Mouse (Mus musculus) cerebellum, adult (tissue): ENCODE measurements at regions not wholly inside any gene's neighbourhood (a gene's known extent, or its start where the extent isn't known, plus 50 kb on each side); places are given as distances from the start of the nearest gene placed in this dataset.

ENCODE experiments used
- ATAC-seq: cut with Nextera tagmentation; 2 replicates; pipeline ENCODE4 v1.9.2; 2017; ENCODE audit warnings: mild to moderate bottlenecking, moderate library complexity, mixed read lengths; ENCODE audit not compliant: insufficient number of reproducible peaks, low FRiP score, low TSS enrichment

DNA sequence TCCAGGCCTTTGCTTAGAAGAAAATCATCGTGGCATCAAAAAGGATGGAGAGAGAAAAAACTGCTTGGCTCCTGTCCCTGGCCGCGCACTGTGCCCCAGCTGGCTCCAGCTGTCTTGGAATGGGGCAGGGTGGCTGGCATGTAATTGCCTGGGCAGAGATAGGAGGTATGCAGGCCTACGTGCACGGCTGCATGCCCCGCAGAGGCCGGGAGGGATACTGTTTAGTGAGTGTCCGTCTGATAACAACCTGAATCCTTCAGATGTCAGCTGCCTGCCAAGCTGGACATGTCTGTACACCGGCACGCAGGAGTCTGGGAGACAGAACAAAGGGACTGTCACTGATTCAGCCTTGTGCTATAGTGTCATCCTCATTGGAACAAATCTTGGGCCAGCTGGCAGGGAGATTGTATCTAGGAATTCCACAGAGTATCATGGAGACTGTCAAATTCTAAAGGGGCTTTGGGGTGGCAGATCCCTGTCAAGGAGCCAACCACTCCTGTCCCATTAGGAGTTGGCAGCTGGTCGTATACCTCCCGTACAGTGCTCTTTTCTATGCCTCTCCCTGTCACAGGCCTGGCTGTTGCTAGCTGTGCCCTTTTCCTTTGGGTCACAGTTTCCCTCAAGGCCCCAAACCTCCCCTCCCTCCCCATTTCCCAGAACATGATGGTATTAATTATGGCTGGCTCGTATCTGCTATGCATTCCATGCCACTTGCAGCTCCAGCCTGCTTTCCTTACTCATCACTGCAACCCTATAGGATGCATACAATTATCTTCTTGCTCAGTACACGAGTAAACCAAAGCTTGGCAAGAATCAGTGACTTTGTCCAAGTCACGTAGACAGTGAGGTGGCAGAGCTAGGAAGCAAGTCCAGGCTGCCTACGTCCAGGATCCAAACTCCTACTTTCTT, 83.5 kb upstream of the Egln3 start:
- ATAC-seq: peak; percentile 17; the same call in 1 of the 2 replicates

DNA sequence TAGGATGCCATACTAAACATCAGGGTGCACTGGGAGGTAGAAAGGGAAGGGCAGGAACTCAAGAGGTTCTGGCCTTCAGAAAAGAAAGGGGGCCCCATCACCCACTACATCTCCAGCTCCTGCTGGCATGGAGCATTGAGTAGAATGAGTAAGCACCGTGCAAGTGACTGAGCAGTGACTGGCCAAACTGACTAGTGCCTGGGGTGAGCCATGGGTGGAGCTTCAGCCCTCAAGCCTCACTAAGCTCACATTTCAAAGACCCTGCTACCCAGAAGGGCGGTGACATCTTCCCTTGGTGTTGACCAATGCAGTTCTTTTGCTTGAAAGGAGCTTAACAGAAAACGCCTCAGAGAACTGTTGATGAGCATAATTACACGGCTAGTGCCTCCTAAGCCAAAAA, 80.0 kb upstream of the Egln3 start:
- no peak for ATAC-seq

DNA sequence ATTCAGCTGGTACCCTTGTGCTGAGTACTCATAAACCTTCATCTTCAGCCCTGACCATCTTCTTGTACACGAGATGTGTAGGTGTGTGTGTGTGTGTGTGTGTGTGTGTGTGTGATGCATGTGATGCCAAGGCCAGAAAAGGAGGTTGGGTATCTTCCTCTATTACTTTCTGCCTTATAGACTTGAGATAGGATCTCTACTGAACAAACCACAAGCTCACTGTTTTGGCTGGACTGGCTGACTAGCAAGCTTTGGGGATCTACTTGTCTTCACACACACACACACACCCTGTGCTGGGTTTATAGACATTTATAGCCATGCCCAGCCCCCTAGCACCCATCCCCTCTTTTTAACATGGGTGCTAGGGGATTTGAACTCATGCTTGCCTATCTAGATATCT, 79.4 kb upstream of the Egln3 start:
- ATAC-seq: no peak

DNA sequence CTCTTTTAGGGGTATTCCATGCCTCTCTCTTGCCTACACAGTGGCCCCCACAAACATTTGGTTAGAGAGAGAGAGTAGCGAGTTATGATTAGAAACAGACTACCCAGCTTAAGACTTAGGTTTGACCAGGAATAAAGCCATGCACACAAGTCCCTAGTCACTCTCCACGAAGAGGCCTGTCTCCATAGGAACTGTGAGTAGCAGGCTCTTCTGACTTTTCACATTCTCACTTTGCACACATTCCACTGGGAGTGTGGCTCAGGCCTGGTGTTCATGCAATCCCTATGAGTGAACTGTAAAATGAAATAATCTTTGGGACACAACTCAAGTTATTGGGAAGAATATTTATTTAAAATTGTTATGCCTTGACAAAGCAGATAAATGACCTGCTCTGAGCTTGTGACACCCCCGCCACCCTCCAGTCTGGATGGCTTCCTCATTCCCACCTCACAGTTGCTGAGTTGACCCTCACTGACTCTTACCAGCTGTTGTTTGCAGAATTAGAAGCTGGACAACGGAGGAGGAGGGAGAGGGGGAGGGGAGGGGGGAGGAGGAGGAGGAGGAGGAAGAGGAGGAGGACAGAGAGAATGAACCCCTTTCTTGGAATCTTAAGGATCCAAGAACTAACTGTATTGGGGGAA, 78.7 kb upstream of the Egln3 start:
- ATAC-seq: no peak

DNA sequence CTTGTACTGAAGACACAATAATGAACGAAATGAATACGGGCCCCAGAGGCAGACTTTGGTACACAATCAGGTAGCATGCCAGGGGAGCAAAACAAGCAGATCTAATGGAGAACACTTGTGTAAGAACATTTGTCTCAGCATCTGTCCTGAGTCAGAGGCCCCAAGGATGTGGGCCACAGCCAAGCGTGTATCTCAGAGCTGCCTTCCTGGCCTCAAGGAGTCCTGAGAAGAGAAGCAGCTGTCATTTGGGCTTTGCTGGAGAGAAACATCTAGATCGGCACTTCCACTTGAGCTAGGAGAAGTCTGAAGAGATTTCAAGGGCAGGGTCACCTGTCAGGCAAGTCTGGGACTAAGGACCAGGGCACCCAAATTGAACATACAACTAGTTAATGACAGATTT, 76.8 kb upstream of the Egln3 start:
- ATAC-seq: no peak

DNA sequence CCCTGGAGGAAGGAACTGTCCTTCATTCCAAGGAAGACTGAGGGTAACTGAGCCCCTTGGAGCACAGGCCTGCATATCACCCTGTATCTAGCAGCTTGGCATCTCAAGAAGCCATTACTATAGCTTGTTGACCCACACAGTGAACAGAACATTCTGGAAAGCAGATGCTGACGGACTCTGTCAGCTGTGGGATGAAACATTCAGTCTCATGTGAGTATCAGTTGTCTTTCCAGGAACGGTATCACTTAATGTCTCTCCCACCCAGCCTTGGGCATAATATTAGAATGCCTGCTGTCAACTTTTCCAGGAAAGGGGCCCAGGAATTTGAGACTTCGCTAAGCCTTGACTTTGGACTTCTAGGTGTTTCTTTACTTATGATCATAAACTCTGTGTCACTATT, 76.3 kb upstream of the Egln3 start:
- ATAC-seq: no peak

DNA sequence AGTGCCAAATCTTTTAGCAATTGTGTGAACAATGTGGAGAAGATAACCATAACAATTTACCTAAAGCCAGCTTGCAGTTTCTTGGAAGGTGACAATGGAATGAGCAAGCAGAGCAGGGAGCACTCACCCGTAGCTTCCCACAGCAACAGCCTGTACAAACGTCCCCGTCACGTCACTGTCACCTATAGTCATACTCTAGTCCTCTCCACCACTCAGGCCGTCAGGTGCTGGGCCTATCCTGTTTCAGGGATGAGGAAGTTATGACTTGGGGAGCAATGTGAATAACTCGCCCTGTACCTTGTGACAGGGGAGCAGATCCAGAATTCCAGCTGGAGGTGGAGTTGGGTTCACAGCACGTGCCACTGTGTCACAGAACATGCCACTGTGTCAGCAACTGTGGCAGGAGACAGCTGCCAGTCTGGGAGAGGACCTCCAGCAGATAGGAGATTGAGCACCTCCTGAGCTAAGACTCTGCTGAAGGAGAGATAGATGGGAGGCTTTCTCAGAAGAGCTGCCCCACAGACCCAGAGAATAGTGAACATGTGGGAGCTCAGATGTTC, 73.4 kb upstream of the Egln3 start:
- ATAC-seq: no peak

DNA sequence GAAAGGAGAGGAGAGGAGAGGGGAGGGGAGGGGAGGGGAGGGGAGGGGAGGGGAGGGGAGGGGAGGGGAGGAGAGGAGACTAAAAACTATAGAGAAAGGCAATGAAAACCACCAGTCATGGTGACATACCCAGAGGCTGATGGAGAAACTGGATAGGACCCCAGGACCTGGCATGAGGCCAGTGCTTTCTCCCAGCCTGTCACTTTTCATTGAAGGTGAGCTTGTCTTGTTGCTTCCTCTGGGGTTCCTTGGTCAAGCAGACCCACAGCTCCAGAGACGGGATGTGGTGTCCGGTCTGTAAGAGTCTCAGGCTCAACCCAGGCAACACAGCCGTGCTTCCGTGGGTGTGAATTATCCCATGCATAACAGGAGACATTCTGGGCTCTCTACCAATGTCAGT, 69.8 kb upstream of the Egln3 start:
- ATAC-seq: no peak

DNA sequence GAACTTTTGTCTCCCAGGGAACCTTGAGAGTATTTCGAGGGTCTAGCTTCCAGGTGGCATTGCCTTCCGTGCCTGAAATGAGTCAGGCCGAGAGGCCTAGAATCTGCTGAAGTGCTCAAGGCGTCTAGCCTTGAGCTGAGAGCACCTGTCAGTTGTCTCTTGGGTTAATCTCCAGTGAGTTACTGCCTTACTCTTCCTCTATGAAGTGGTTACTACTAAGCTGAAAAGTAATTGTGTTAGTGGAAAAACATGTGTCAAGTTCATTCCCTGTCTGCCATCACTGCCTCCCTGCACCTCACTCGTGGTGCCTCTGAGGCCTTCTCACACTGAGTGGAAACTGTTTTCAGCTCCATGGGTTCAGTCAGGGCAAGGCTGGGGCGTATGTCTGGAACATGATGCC, 69.0 kb upstream of the Egln3 start:
- ATAC-seq: no peak

DNA sequence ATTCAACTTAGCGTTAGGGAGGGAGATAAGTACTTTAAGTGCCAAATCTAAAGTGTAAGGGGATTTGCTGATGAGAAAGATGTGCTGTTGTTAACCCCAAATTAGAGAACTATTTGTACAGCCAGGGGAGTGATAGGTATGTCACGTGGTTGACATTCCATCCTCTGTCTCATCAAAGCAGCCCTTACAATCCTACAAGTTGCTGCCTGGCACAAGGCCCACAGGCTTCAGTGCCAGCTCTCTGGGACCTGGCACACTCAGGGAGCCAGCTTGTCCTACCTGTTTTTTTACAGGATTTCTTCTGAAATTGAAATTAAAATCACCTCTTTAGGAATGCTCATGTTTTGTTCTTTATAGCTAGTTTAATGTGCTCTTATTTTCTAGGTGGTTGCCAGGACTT, 68.6 kb upstream of the Egln3 start:
- no peak for ATAC-seq

DNA sequence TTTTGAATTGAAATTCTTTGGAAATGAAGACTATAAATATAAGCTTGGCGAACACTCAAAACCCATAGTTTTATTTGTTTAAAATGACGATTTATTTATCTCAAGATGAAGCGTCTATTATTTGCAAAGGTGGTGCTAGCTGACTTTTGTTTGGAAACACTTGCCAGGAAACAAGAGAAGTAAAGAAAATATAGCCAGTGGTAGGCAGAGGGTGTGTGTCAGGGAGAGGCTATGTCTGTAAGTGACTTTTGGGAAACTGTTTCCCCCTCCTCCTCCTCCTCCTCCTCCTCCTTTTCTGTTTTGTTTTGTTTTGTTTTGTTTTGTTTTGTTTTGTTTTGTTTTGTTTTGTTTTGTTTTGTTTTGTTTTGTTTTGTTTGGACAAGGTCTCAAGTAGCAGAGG, 62.2 kb upstream of the Egln3 start:
- no peak for ATAC-seq

DNA sequence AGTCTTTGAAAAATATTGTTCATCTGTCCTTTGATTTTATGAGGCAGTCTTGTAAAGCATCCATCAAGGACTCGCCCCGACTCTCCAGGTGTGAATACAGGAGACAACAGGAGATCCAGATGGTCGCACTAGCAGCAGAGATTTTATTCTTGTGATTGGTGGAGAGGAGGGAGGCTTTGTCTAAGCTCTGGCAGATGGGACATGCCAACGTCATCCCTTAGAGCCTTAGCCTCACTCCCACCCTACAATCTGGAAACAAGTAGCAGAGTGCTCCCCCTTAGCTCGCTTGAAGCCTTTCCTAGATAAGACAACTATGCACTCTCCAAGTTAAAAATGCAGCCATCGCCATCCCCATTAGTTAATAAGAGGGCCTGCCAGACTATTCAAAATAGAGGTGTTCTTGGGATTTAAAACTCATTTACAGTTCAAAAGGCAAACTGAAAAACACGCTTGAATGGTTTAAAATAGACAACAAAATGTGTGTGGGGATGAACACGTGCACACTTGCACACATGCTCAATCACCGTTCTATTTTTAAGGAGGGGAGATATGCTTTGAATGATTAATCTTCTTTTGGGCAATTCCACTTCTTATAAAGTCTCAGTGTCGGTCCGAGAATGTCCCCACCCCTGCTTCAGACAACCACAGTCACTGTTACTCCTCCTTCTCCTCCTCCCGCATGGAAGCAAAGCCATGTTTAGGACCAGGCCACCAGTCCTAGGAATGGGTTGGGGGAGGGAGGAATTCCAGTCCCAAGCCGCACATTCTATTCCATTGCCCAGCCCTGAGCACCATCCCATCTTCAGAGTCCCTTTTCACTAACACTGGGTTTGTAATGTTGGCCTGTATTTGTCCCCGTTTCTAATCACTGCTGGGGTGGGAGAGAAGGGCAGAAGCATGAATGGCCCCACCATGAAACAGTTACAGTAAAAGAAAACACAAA, 61.5 kb upstream of the Egln3 start:
- no peak for ATAC-seq

DNA sequence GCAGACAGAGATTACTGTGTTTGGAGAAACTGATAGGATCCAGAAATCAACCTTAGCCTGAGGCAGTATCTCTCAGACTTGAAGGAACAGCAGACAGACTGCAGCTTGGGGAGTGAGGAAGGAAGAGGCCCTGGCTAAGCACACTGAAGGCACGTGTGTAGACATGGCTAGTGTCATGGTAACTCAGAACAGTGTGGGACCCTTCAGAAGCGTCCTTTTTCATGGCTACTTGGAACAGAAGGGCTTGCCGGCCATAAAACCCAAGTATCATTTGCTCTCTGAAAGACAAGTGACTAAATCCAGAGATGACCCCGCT, 60.7 kb upstream of the Egln3 start:
- ATAC-seq: no peak

DNA sequence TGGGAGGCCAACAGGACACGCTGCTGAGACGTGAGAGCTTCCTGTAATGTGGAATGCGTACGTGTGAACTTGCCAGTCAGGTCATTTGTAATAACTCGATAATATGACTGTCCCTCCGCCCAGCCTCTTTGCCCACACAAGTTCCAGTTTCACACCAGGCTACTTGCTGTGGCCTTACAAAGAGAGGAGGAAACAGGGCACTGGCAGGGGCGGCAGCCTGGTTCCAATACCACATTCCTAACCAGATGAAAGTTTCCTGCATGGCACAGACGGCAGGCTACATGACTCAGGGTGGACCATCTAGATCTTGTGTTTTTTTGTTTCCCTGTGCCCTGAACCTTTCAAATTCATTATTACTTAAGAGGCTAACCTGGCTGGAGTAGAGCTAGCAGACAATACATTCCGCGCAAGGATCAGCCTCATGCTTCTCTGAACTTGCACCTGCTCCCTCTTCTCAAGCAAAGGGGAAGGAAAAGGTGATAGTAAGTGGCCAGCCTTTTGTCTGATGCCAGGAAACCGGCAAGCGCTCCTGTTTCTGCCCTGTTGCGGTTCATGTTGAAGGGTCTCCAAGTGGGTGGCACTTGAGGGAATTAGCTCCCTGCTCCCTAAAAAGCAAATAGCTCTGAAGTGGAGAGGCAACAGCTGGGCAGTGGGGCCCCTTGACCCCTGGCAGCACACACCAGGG, 60.2 kb upstream of the Egln3 start:
- ATAC-seq: no peak

DNA sequence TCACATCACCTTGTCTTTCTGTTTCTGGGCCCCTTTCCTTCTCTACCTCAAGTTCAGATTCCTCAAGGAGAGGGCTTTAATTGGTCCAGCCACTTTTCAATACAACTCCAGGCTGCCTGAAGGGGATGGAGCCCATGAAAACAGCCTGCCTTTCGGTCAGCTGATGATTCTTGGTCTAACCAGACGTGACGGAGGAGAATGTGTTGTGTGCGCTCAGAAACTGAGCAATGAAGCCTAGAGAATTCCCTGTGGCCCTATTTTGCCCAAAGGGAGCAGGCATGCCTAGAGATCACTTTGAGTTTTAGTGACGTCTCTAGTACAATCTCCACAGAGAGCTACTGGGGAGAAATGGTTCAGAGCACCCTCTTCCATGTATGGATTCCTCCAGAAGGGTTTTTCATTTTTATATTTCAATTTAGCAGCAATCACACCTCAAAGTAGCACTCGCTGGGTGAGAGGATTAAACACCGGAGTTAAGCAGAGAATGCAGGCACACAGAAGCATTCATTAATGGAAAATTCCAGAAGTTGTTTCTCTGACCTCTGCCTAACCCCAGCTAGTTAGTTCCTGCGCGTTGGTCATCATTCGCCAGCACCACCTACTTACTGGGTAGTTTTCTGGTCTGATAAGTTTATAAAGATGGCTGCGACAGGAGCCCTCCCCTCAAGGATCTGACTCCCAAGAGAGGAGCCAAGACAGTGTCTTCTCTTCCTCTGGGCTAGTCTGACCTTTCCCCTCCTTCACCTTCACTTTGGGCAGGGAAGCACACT, 58.8 kb upstream of the Egln3 start:
- no peak for ATAC-seq

DNA sequence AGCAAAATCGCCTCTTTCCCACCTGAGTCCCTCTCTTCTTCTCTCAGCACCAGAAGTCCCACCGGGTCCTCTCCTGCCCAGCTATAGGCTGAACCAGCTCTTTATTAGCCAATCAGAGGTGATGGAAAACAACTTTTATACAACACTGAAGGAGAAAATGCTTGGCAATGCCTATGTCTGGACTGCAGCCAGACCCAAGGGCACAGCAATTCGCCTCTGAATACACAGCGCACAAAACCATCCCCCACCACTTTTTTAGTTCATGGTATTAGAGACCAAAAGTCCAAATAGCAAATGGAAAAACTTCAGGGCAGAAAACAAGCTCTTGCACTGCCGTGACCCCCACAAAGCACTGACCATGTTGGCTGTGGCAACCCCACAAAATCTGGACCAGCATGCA, 57.8 kb upstream of the Egln3 start:
- no peak for ATAC-seq

DNA sequence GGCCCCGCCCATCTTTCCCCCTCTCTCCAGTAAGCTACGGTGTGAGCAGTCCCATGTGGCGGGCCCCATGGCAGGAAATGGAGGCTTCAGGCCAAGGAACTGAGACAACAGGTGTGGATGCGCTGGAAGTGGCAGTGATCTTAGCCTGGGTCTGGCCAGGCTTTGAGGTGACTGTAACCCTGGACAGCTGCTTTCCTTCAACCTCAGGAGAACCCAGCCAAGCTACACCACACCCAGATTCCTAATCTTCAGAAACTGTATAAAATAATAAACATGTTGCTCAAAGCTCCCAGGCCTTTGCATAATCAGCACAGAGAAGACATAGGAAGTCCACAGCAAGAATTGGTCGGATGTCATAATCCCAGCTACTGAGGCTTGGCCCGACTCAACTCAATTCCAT, 56.8 kb upstream of the Egln3 start:
- ATAC-seq: no peak

DNA sequence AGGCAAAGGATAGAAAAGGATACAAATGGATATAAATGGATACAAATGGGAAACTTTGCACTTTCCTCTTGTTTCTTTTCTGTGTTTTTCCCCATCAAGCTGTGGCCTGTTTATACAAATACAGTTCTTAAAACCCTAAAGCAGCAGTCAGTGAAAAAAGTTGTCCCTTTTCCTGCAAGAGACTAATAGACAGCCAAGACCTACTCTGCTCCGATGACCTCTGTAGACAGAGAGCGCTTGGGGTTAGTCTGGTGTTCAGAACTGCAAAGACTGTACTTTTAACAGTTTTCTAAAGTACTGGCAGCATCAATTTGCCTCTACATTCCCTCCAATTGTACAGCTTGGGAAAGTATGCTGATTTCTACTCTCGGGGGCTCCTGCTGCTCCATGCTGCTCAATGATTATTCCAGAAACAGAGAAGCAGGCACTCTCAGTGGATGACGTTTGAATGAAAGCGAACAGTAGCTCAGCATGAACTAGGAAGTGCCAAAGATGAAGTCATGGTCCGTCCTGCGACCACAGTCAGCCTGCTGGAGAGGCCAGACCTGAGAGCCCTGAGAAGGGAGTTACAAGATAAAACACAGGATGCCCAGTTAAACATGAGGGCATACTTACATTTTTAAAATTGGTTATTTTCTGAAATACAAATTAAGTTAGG, 54.2 kb upstream of the Egln3 start:
- peak; percentile 82 for ATAC-seq

DNA sequence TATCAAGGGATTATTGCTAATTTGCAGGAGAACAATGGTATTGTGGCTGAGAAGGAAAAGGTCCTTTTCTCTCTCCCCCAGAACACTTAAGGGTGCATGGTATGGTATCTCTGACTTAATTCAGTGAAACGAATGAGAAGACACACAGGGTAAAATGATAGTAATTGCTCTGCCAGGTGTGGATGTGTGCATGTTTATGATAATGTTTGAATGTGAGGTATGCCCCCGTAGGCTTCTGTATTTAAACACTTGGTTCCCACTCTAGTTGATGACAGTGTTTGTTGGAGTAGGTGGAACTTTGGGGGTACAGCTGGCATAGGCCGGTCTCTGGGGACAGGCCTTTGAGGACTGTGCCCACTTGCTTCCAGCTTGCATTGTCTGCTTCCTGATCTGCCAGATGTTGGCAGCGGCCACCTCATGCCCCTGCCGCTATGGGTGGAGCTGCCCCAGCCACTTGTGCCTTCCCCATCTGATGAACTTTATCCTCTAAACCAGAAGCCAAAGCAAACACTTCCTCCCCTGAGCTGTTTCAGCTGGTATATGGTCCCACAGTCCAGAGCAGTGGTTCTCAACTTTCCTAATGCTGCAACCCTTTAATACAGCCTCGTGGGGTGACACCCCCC, 53.0 kb upstream of the Egln3 start:
- no peak for ATAC-seq
